Mouse (Mus musculus) hindbrain, embryonic 10.5 days (tissue): ENCODE measurements at regions not wholly inside any gene's neighbourhood (a gene's known extent, or its start where the extent isn't known, plus 50 kb on each side); places are given as distances from the start of the nearest gene placed in this dataset.

Source experiments
- DNase-seq: peaks from one replicate; pipeline ENCODE4 v3.0.0-alpha.2; 2017; ENCODE audit warnings: low spot score
- H3K27ac ChIP-seq: fragments of 300-500 bp; sonication (generic); 2 replicates; pipeline ENCODE4 v1.5.1; 2016; ENCODE audit warnings: mild to moderate bottlenecking, moderate library complexity
- H3K27me3 ChIP-seq: fragments of 300-500 bp; sonication (generic); 2 replicates; pipeline ENCODE4 v1.6.1; 2016; ENCODE audit warnings: mild to moderate bottlenecking; ENCODE audit not compliant: poor library complexity, insufficient read depth, severe bottlenecking
- H3K36me3 ChIP-seq: fragments of 300-500 bp; sonication (generic); 2 replicates; pipeline ENCODE4 v1.6.1; 2016; ENCODE audit warnings: mild to moderate bottlenecking, moderate library complexity
- H3K4me1 ChIP-seq: fragments of 300-500 bp; sonication (generic); replicated peaks from 2 replicates; pipeline ENCODE4 v1.6.1; 2016; ENCODE audit warnings: mild to moderate bottlenecking
- H3K4me3 ChIP-seq: fragments of 300-500 bp; sonication (generic); 2 replicates; pipeline ENCODE4 v1.5.1; 2016; ENCODE audit warnings: mild to moderate bottlenecking, moderate library complexity
- H3K9me3 ChIP-seq: fragments of 300-500 bp; sonication (generic); 2 replicates; pipeline ENCODE4 v1.6.1; 2016; ENCODE audit warnings: mild to moderate bottlenecking, moderate library complexity
- WGBS: fragments of 180-500 bp; shearing (Covaris S2); methylation state at CpG from one replicate; pipeline ENCODE4 v1.1.7; 2016; 5-methylcytosine and 5-hydroxymethylcytosine counted together

DNA sequence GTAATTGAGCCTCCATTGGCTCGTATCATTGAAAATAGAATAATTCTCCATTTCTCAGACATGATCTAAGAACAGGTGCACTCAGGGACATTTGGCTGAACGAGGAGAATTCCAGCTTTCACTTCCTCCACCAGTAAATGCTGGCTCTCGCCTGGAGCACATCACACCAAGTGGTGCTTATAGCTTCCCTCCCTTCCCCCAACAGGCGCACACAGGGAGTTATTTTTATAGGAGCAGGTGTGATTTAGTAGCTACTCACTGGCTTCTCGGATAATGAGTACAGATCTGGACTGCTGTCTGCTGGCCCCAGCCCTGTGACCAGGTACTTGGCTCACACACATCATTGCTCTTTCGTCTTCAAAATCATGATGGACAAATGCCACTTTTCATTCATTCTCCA lies 456.2 kb downstream of the Fut8 start:
- DNase-seq: no peak
- no peaks in the 10 kb centered on the region for H3K27me3 ChIP-seq
- no peaks in the 10 kb centered on the region for H3K9me3 ChIP-seq
- 87% methylated on average over 6 of the region's 6 CpGs for WGBS
- no peaks in the 10 kb centered on the region for H3K36me3 ChIP-seq
- H3K4me3 ChIP-seq: no peak overlapping the region
- H3K27ac ChIP-seq: no peak overlapping the region
- H3K4me1 ChIP-seq: peaks cover 21% of the 10 kb centered on the region

DNA sequence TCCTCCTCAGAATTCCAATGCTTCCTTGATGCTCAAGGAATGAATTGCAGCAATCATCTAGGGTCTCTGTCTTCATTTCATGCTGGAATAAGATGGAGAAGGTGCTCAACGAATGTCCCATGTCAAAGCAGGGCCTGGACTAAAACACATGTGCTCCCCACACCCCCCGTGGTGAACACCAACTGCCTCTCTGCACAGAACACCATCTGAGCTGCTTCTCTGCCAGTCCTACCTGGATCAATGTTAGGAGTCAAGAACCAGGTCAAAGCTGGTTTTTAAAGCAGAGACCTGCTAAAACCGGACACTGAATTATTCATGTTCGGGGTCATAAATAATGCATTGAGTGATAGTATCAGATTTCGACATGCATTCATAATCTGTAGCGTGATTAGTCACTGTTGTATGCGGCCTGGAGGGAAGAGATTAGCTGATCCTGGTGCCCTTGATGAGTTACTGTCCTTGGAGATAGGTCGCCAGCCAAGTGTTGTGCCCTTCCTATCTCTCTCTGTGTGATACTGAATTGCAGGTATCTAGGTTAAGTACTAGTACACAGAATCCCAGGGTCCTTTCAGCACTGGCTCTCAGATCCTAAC lies 458.2 kb downstream of the Fut8 start:
- WGBS: 67% methylated on average over 8 of the region's 8 CpGs

DNA sequence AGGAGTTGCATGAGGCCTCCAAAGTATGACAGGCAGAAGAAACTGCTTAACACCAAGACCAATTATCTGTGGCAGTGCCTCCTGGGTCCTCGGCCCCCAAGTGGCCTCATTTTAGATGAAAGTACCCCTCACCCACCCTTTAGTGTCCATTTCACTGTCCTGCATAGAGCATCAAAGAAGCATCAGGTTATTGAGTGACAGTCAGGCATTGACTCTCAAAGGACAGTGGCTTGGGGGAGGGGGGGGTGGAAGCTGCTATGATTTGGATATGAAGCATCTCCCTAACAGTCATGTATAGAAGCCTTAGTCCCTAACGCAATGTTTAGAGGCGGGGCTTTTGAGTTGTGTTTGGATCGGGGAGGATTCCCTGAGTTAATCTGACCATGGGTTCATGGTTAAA lies 458.7 kb downstream of the Fut8 start:
- DNase-seq: no peak
- WGBS: 83% methylated on average over 4 of the region's 4 CpGs
- no peak overlapping the region for H3K27ac ChIP-seq

More for the DNA sequence above, 458.2 kb downstream of the Fut8 start:
- no peak for DNase-seq
- H3K4me3 ChIP-seq: no peak overlapping the region
- H3K27me3 ChIP-seq: no peaks in the 10 kb centered on the region
- no peaks in the 10 kb centered on the region for H3K36me3 ChIP-seq
- no peak overlapping the region for H3K27ac ChIP-seq
- peaks cover 26% of the 10 kb centered on the region for H3K4me1 ChIP-seq
- H3K9me3 ChIP-seq: no peaks in the 10 kb centered on the region

DNA sequence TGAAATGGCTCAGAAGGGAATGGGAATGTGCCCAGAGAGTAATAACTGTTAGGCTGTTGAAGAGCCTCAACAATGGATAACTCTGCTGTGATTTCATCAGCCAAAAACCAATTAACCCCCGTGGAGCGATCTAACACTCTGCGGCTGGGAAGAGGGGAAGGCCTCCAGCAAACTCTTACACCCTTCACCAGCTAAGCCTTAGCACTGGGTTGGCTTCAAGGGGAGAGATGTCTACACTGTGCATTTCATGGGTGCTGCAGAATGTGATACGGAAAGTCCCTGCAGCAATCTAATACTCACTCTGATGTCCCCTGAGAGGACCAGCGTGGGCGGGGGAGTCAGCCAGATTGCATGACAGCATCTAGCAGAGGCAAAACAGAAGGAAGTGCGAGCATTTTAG lies 460.2 kb downstream of the Fut8 start:
- peaks cover 26% of the 10 kb centered on the region for H3K4me1 ChIP-seq
- no peak for DNase-seq
- no peak overlapping the region for H3K4me3 ChIP-seq
- H3K9me3 ChIP-seq: no peaks in the 10 kb centered on the region
- H3K27me3 ChIP-seq: no peaks in the 10 kb centered on the region
- no peaks in the 10 kb centered on the region for H3K36me3 ChIP-seq
- H3K27ac ChIP-seq: no peak overlapping the region
- WGBS: 75% methylated on average over 7 of the region's 7 CpGs

More for the DNA sequence above, 458.7 kb downstream of the Fut8 start:
- H3K4me3 ChIP-seq: no peak overlapping the region
- H3K4me1 ChIP-seq: peaks cover 26% of the 10 kb centered on the region
- H3K27me3 ChIP-seq: no peaks in the 10 kb centered on the region
- H3K36me3 ChIP-seq: no peaks in the 10 kb centered on the region
- H3K9me3 ChIP-seq: no peaks in the 10 kb centered on the region

DNA sequence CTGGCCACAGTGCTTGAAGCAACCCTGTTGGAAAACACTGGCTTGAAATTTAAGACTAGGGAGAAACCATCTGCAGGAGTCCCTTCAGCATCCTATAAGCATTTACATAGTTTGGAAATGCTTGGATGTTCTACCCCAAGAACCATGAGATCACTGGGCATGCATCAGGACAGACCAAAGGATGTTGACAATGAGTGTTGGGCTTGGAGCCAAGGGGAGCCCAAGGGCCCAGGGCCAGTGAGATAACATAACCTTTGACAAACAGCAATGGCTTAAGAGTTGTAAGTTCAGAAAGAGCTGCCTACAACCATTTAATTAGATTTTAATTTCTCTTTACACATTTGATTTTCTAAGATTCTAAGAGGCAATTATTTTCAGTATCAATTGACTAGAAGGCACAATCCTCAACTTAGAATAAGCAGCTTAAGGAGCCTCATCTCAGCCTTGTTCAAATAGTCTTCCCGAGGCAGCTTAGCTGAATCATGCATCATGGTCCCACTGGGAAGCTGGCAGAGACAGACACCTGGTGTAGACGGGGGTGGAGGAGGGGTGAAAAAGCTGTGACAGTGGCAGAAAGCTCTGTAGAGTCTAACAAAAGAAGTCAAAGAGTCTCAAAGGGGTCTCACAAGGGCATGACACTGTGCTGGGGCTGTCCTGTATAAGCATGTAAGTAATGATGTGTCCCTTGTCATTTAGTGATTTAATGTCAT lies 462.1 kb downstream of the Fut8 start:
- Histone ChIP-seq H3K4me1 (peaks cover 26% of the 10 kb centered on the region), H3K36me3 (no peaks in the 10 kb centered on the region), H3K4me3 (no peak overlapping the region), H3K27me3 (no peaks in the 10 kb centered on the region), H3K27ac (no peak overlapping the region), H3K9me3 (no peaks in the 10 kb centered on the region)
- 36% methylated on average over 2 of the region's 2 CpGs for WGBS
- no peak for DNase-seq

DNA sequence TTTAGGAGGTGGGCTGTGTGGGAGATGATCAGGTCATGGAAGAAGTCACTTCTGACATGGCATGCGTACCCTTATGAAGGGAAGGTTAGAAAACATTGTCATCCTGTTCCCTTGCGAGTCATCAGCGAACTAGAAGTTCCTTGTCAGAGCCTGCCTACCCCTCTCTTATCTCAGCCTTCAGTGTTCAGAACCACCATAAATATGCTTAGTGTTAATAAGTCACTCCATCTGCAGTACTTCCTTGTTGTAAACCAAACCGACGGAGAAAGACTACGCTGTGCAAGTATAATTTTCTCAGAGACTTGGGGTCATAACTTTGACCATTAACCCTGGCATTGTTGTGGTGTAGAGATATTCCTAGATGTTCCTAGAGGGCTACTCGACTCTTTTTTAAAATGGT lies 477.6 kb downstream of the Fut8 start:
- Histone ChIP-seq H3K27me3 (no peaks in the 10 kb centered on the region), H3K4me1 (peaks cover 20% of the 10 kb centered on the region), H3K36me3 (no peaks in the 10 kb centered on the region), H3K27ac (no peak overlapping the region), H3K4me3 (no peak overlapping the region), H3K9me3 (no peaks in the 10 kb centered on the region)
- WGBS: 75% methylated on average over 7 of the region's 7 CpGs
- DNase-seq: no peak

DNA sequence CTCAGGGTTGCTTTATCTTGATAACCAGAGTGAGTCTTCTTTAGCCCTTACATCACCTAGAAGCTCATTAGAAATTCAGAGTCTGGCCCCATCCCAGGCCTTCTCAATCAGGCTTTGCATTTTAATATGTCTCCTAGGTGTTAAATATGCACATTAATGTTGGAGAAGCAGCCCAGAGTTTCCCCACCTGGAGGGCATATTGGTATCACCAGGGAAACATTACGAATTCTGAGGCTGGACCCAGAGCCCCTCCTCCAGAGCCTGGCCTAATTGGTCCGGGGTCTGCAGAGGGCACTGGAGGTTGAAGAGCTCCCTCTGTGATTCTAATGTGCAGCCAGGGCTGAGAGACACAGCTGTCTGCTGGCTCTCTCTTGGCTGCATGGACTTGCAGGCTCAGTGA lies 478.1 kb downstream of the Fut8 start:
- H3K27ac ChIP-seq: no peak overlapping the region
- H3K36me3 ChIP-seq: no peaks in the 10 kb centered on the region
- H3K4me3 ChIP-seq: no peak overlapping the region
- no peaks in the 10 kb centered on the region for H3K9me3 ChIP-seq
- 6% methylated on average over 2 of the region's 2 CpGs for WGBS
- peaks cover 20% of the 10 kb centered on the region for H3K4me1 ChIP-seq
- no peaks in the 10 kb centered on the region for H3K27me3 ChIP-seq
- DNase-seq: peak; percentile 72

DNA sequence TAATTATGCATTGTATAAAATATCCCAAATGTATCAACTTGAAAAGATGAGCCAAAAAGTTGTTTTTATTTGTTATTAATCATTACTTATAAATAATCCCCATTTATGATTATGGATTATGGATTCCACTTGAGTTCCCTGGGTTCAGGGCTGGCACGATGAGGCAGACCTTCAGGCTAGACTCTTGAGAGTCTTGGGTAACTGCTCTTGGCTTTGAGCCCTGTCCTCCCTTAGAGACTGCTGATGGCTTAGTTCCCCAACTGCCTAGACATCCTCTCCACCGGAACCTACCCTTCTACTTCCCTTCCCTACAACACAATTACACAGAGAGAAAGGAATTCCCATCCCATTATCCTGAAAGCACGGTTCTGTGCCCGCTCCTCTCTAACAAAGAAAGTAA lies 466.3 kb upstream of the Gm6657 start:
- no peak overlapping the region for H3K27ac ChIP-seq
- DNase-seq: no peak
- H3K4me3 ChIP-seq: no peak overlapping the region
- H3K36me3 ChIP-seq: no peaks in the 10 kb centered on the region
- no peaks in the 10 kb centered on the region for H3K27me3 ChIP-seq
- no peaks in the 10 kb centered on the region for H3K4me1 ChIP-seq
- 57% methylated on average over 4 of the region's 4 CpGs for WGBS
- H3K9me3 ChIP-seq: no peaks in the 10 kb centered on the region

DNA sequence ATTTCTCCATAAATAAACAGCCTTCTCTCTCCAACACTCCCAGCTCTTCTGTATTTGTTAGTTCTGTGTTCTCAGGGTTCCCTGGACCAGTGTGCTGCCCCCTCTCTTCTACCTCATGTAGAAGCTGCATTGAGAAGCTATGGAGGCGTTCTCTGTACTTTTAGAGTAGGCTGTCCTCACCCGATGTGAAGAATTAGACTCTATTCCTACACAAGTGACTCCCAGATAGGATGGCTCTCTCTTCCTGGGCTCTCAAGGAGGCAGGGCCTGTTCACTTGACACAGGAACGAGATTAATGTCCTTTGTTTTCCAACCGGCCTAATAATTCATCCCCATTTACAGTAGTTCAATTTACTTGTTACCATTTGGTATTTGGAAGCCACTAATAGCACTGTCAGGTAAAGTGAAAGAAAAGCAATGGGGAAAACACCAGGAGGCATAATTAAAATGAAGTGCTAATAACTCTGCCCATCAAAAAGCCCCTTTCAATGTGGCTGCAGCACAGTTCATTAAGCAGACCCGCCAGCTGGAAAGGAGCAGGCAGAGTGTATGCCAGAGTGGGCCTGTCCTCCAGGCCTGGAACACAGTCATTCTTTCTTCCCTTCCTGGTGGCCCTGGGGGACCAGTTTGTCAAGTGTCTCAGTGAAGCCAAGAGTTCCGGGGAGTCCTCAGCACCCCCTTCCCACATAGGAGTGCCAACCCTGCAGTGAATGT lies 454.8 kb upstream of the Gm6657 start:
- H3K4me3 ChIP-seq: no peak overlapping the region
- 73% methylated on average over 6 of the region's 6 CpGs for WGBS
- no peak for DNase-seq
- 0 out of 2 replicates have a peak overlapping the region, but pooled peaks have one; percentile 35 for H3K27ac ChIP-seq
- peaks cover 22% of the 10 kb centered on the region for H3K4me1 ChIP-seq
- H3K36me3 ChIP-seq: no peaks in the 10 kb centered on the region
- H3K27me3 ChIP-seq: no peaks in the 10 kb centered on the region
- no peaks in the 10 kb centered on the region for H3K9me3 ChIP-seq

DNA sequence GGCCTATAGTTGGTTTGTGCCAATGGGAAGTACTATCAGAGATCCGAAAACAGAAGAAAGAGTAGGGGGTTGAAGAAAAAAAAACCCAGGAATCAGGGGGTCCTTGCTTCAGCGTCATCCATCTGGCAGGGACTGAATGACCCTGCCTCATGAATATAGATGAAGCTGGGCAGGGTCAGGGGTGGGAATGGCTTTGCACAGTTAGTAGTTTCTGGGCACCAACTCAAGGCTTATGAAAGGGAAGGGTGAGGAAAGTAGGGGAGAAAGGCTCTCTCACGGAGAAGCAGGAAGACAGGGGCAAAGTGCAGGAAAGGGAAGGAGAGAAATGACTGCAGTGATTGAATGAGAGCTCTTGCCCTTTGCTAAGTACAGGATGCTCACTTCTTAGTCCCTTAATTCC lies 451.3 kb upstream of the Gm6657 start:
- H3K9me3 ChIP-seq: no peaks in the 10 kb centered on the region
- H3K36me3 ChIP-seq: no peaks in the 10 kb centered on the region
- WGBS: 25% methylated on average over 3 of the region's 3 CpGs
- H3K4me1 ChIP-seq: peaks cover 22% of the 10 kb centered on the region
- peak overlapping the region; percentile 26; the same call in 1 of the 2 replicates for H3K27ac ChIP-seq
- H3K4me3 ChIP-seq: no peak overlapping the region
- H3K27me3 ChIP-seq: no peaks in the 10 kb centered on the region
- DNase-seq: peak; percentile 33

DNA sequence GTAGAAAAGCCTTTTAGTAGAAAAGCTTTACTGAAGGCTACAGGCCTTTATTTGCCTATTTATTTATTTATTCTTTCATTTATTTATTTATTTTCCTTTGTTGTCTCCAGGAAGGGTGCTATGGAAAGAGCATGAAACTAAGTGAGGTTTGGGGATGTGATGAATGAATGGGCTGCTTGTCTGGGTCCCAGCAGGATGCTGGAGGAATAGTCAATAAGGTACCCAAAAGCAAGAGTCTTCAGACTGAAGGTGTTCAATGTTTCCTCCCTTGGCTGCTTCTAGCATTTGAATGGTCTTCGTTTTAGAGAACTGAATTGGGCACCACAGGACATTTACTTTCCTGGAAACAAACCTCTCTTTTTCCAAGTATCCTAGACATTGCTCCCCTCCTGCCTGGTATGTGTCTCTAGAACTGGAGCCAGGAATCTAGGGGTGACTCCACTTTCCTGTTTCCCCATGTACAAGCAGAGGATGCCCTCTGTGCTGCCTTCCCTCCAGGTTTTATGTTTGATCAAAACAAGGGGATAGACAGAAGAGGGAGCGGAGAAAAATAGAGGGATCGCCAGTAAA lies 444.5 kb upstream of the Gm6657 start:
- DNase-seq: no peak
- no peaks in the 10 kb centered on the region for H3K36me3 ChIP-seq
- no peak overlapping the region for H3K4me3 ChIP-seq
- no peaks in the 10 kb centered on the region for H3K4me1 ChIP-seq
- H3K27ac ChIP-seq: no peak overlapping the region
- H3K27me3 ChIP-seq: no peaks in the 10 kb centered on the region
- H3K9me3 ChIP-seq: no peaks in the 10 kb centered on the region; the same call in 1 of the 2 replicates
- WGBS: 69% methylated on average over 3 of the region's 3 CpGs

DNA sequence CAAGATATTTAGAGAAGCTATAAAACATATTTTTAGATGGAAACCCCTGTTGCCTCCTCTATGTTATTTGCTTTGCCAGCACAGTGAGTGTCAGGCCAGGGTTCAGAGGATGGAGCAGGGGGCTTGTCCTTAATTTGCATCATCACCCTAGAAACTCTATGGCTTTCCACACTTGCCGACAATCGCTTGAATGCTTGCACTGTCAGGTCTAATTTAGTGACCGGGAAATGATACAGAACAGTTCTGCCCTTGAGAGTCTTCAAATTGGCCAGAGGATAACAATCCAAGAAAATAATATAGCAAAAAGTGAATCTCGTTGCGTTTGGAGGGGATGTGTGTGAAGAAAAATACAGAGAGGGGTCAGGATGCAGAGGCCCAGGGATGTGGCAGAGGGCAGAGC lies 441.9 kb upstream of the Gm6657 start:
- no peak overlapping the region for H3K4me3 ChIP-seq
- H3K27me3 ChIP-seq: no peaks in the 10 kb centered on the region
- no peaks in the 10 kb centered on the region for H3K36me3 ChIP-seq
- H3K9me3 ChIP-seq: no peaks in the 10 kb centered on the region; the same call in 1 of the 2 replicates
- H3K4me1 ChIP-seq: 0 out of 2 replicates have a peak, but pooled peaks cover 4% of the 10 kb centered on the region
- DNase-seq: no peak
- 92% methylated on average over 5 of the region's 5 CpGs for whole genome bisulfite sequencing
- H3K27ac ChIP-seq: no peak overlapping the region

DNA sequence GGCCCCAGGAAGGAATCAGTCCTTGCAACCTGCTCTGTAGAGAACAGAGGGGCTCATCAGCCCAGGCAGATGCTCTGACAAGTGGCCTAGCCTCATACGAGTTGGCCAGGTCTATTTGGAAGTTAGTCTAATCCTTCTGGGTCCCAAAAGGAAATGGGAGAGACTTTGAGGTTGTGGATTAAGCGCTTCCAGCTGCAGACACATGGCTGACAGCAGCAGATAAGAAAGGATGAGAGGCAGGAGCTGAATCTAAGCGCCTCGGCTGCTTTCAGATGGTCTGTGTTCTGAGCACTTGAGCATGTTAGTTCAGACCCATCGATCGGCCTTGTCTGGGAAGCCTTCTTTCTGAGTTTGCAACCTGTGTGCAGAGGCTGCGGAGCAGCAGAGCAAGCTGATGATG lies 438.0 kb upstream of the Gm6657 start:
- 81% methylated on average over 7 of the region's 7 CpGs for WGBS
- Histone ChIP-seq H3K9me3 (no peaks in the 10 kb centered on the region), H3K4me1 (0 out of 2 replicates have a peak, but pooled peaks cover 4% of the 10 kb centered on the region), H3K36me3 (no peaks in the 10 kb centered on the region), H3K27me3 (no peaks in the 10 kb centered on the region), H3K4me3 (no peak overlapping the region), H3K27ac (no peak overlapping the region)
- DNase-seq: no peak
